Comparison of ENCODE assay signal across 13 mouse cellular contexts in the genomic region with DNA sequence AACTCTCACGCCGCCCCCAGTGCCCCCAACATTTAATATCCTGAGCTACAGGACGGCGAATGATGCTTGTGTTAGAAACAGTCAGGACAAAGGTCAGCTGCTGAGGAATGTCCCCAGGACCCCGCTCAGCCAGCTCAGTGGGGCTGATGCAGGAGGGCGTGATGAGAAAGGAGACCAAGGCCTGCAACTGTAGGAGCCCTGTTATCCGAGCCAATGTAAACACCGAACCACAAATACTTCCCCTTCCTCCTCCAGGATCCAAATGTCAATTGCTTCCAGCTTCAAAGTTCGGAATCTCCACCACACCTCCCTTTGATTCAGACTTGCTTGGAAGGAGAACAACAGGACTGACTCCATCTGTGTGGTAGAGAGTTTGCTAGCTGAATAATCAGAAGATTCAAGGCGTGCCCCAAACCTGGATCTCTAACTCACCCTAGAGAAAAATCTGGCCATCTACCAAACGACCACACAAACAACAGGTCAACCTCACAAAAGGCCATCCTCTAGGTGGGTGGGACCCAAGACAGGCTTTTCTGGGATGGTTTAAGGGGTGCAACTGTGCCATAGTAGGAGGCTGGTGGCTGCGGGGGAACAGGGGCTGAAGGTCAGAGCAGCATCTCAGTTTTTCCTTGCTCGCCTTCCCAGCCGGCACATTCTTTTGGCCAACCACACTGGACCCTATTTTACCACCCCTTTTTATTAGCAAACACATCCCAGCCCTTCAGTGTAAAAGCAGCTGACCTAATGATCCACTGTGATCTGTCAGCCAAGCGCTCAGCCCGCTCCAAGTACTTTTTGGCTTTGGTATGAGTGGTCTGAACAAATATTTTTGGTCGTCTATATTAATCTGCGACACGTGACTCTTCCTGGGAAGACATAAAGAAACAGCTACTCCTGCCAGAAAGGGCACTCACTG.
DNase-seq lines count a peak whose midpoint lies in the region; ATAC-seq and TF ChIP-seq lines count a peak whose summit lies in the region.
"Had no signal": no experiment of that assay in that cellular context is flagged by ENCODE, and none has a peak within 500 bp of the region (broad histone marks: within the 10 kb centered on the region; RNA-seq: fewer than 3 reads in every experiment).

No protein-coding gene starts in this region.

- no peaks in the 10 kb centered on the region for H3K9me3 ChIP-seq in limb, embryonic 13.5 days
- H3K9me3 ChIP-seq in limb, embryonic 10.5 days (replicated peaks), result no peaks in the 10 kb centered on the region
- H3K9me3 ChIP-seq: forebrain, embryonic 10.5 days; neural tube, embryonic 12.5 days; stomach, embryonic 15.5 days had no signal

- H3K4me3 ChIP-seq in limb, embryonic 13.5 days, result no peak overlapping the region
- no peak overlapping the region for H3K4me3 ChIP-seq in limb, embryonic 10.5 days
- no peak overlapping the region for H3K4me3 ChIP-seq in small intestine, adult 2 months (ENCODE audit: low read depth, low read length)
- H3K4me3 ChIP-seq: forebrain, embryonic 10.5 days; neural tube, embryonic 12.5 days; stomach, embryonic 15.5 days had no signal

- peak; percentile 22 for DNase-seq in gastrocnemius, adult 18-20 months (ENCODE audit: low spot score)
- no peak for DNase-seq in gastrocnemius, postnatal 10 days
- no peak for DNase-seq in limb, embryonic 10.5 days (ENCODE audit: low spot score)
- DNase-seq in kidney, postnatal 14 days, result peak; percentile 28
- DNase-seq in layer of hippocampus, adult 18-20 months (ENCODE audit: low spot score in 2 of 2), result no peak
- no peak for DNase-seq in right cerebral cortex, adult 2 months (ENCODE audit: low spot score in 2 of 2)
- DNase-seq: cerebellum, postnatal 36 days; left cerebral cortex, postnatal 4 days had no signal

- no peak for ATAC-seq in limb, embryonic 13.5 days (ENCODE audit: low FRiP score, low read depth)

- no peak overlapping the region for H3K9ac ChIP-seq in limb, embryonic 13.5 days
- H3K9ac ChIP-seq: neural tube, embryonic 12.5 days; stomach, embryonic 15.5 days had no signal

- no peak for TF ChIP-seq POLR2A in small intestine, adult 2 months (IDR thresholded peaks at IDR 0.05; ENCODE audit: low read depth, low read length)

- no peak for TF ChIP-seq CTCF in small intestine, adult 2 months (IDR thresholded peaks at IDR 0.05; ENCODE audit: extremely low read depth, insufficient read length, insufficient replicate concordance, low read depth, low read length)

- H3K27ac ChIP-seq in limb, embryonic 13.5 days, result peak overlapping the region; percentile 39; the same call in 1 of the 2 replicates
- no peak overlapping the region for H3K27ac ChIP-seq in limb, embryonic 10.5 days
- peak overlapping the region; percentile 32; the same call in 1 of the 2 replicates for H3K27ac ChIP-seq in small intestine, adult 2 months (ENCODE audit: insufficient read depth, low read depth, low read length)
- H3K27ac ChIP-seq: forebrain, embryonic 10.5 days; neural tube, embryonic 12.5 days; stomach, embryonic 15.5 days had no signal

- peaks cover 8% of the 10 kb centered on the region; the same call in 1 of the 2 replicates for H3K27me3 ChIP-seq in limb, embryonic 13.5 days
- peaks cover 15% of the 10 kb centered on the region; the same call in 1 of the 2 replicates for H3K27me3 ChIP-seq in limb, embryonic 10.5 days (ENCODE audit: low read depth, poor library complexity, severe bottlenecking)
- H3K27me3 ChIP-seq in small intestine, adult 2 months (ENCODE audit: control insufficient read depth, insufficient read depth, low read length), result no peaks in the 10 kb centered on the region
- H3K27me3 ChIP-seq: neural tube, embryonic 12.5 days; stomach, embryonic 15.5 days had no signal

- no peaks in the 10 kb centered on the region for H3K36me3 ChIP-seq in limb, embryonic 13.5 days
- H3K36me3 ChIP-seq in limb, embryonic 10.5 days, result no peaks in the 10 kb centered on the region
- no peaks in the 10 kb centered on the region for H3K36me3 ChIP-seq in small intestine, adult 2 months (ENCODE audit: control insufficient read depth, insufficient read depth, low read length)
- H3K36me3 ChIP-seq: forebrain, embryonic 10.5 days; neural tube, embryonic 12.5 days; stomach, embryonic 15.5 days had no signal

- peaks cover 22% of the 10 kb centered on the region for H3K4me1 ChIP-seq in limb, embryonic 13.5 days
- peaks cover 20% of the 10 kb centered on the region for H3K4me1 ChIP-seq in limb, embryonic 10.5 days
- H3K4me1 ChIP-seq in small intestine, adult 2 months (ENCODE audit: control insufficient read depth, insufficient read depth, insufficient read length, low read length), result peaks cover 13% of the 10 kb centered on the region; the same call in 1 of the 2 replicates
- H3K4me1 ChIP-seq: neural tube, embryonic 12.5 days; stomach, embryonic 15.5 days had no signal

- WGBS in limb, embryonic 13.5 days, result 49% methylated on average over 19 of the region's 19 CpGs
- WGBS in limb, embryonic 10.5 days, result 54% methylated on average over 19 of the region's 19 CpGs
- 24% methylated on average over 19 of the region's 19 CpGs for WGBS in small intestine, adult 2 months

- no peak overlapping the region for H3K4me2 ChIP-seq in limb, embryonic 13.5 days (replicated peaks)
- H3K4me2 ChIP-seq: neural tube, embryonic 12.5 days; stomach, embryonic 15.5 days had no signal

Comparison
In these comparisons a context has a peak if more than half of its experiments do, and no peak if none do; other contexts are left out.
1. DNase-seq: peak in gastrocnemius, adult 18-20 months (single experiment) and kidney, postnatal 14 days (single experiment); none in gastrocnemius, postnatal 10 days (single experiment), limb, embryonic 10.5 days (single experiment), layer of hippocampus, adult 18-20 months (0 of 2) and right cerebral cortex, adult 2 months (0 of 2).